Mouse (Mus musculus) WW6 (cell line): ENCODE data around the gene Ric3.
A peak's percentile ranks its signal among the peaks of the same experiment; 100 is the strongest.
"Not testable (repeated sequence)": the region's sequence is repeated elsewhere in the genome, so short reads cannot be mapped to it uniquely, and the experiment has no call there.

Experiments used
- DNase-seq: peaks from one replicate; pipeline ENCODE4 v3.0.0-alpha.2; 2013; ENCODE audit warnings: low read depth, low spot score

Ric3 gene

GRCm38 (mm10) chr7:109083113-109083812, at the start of gene Ric3:
Gene Ric3, minus strand, starts transcription at chr7:109083331.
- DNase-seq, result peak; percentile 5

- no peak for DNase-seq
These were observed 48.4 kb upstream of the Ric3 start for GRCm38 (mm10) chr7:109131565-109131964.

GRCm38 (mm10) chr7:109129946-109130686, 47.0 kb upstream of the Ric3 start:
- no peak for DNase-seq

- no peak for DNase-seq
These were observed 46.3 kb upstream of the Ric3 start for GRCm38 (mm10) chr7:109129442-109129841.

GRCm38 (mm10) chr7:109115929-109116328, 32.8 kb upstream of the Ric3 start:
- no peak for DNase-seq

- not testable (repeated sequence) for DNase-seq
These were observed 32.4 kb upstream of the Ric3 start for GRCm38 (mm10) chr7:109115488-109115887.

- no peak for DNase-seq
These were observed 31.8 kb upstream of the Ric3 start for GRCm38 (mm10) chr7:109114950-109115349.

- no peak for DNase-seq
These were observed 27.9 kb upstream of the Ric3 start for GRCm38 (mm10) chr7:109111000-109111399.

GRCm38 (mm10) chr7:109104894-109105293, 21.8 kb upstream of the Ric3 start:
- no peak for DNase-seq

GRCm38 (mm10) chr7:109101167-109101566, 18.0 kb upstream of the Ric3 start:
- DNase-seq, result no peak

GRCm38 (mm10) chr7:109098145-109099018, 15.3 kb upstream of the Ric3 start:
- peak; percentile 7 for DNase-seq

- no peak for DNase-seq
These were observed 14.1 kb upstream of the Ric3 start for GRCm38 (mm10) chr7:109097203-109097602.

GRCm38 (mm10) chr7:109096618-109097017, 13.5 kb upstream of the Ric3 start:
- no peak for DNase-seq

GRCm38 (mm10) chr7:109094294-109094693, 11.2 kb upstream of the Ric3 start:
- no peak for DNase-seq

- not testable (repeated sequence) for DNase-seq
These were observed 8.2 kb upstream of the Ric3 start for GRCm38 (mm10) chr7:109091316-109091715.

GRCm38 (mm10) chr7:109086946-109087345, 3.8 kb upstream of the Ric3 start:
- no peak for DNase-seq

- DNase-seq, result no peak
These were observed 668 bp upstream of the Ric3 start for GRCm38 (mm10) chr7:109083813-109084184.

- peak; percentile 18 for DNase-seq
These were observed 640 bp downstream of the Ric3 start for GRCm38 (mm10) chr7:109082269-109083112.

GRCm38 (mm10) chr7:109072326-109072725, 10.8 kb downstream of the Ric3 start:
- DNase-seq, result no peak

GRCm38 (mm10) chr7:109069641-109070040, 13.5 kb downstream of the Ric3 start:
- no peak for DNase-seq

GRCm38 (mm10) chr7:109059536-109059935, 23.6 kb downstream of the Ric3 start:
- DNase-seq, result no peak
